Mouse (Mus musculus): Measurements from ENCODE around the gene Dapk3. TPM values are rescaled to one million over a fixed set of nuclear protein-coding genes. Genes with fewer than 3 reads are reported as not detected.

The Dapk3 gene
- 44.5 and 45.6 TPM in 2 replicates for polyA plus RNA-seq (2014; fragmentation: Nextera tagmentation; extraction: Ambion mirVana)

DNA sequence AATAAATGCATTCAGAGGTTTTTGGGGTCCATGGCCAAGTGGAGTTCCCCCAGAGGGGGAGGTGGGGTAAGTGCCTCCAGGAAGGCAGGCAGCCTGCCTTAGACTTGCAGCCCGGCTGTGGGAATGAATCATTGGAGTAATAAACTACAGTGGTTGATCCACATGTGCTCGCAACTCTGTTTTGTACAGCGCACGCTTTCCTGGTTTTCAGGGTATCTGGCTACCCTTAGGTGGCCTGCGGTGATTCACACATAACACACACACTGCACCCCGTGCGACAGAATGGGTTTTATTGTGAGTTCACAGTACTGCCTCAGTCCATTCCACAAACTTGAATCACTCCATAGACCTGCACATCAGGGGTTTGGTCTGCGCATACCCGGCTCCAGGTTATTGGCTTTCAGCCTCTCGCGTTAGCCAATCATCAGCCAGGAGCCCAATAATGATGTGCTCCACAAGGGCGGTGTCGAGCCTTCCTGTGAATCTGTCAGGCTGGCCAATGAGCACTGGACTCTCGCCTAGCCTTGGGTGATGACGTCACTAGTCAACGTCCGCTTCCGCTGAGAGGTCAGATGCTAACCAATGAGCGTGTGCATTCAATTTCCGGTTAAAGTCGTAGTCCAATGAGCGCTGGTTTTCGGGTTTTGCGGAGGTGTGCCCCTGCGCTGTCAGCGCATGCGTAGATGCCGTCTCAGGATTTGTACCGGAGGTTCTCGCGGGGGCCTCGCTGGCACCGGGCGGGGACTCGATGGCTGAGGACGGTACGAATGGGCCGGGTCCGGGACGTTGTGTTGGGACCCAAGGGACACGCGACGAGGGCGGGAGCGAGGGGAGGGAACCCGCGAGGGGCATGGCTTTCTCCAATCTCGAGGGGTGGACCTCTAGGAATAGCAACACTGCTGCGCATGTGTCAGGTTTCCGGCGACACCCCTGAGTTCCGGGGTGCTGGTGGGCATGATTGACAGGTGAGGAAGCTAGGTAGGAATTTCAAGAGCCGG lies at the start of gene Dapk3:
Gene Dapk3, plus strand, starts transcription at position 670 of the 998 bp plus-strand sequence.
- ATAC-seq (replicated peaks; ENCODE audit: low FRiP score) (peak; percentile 91), DNase-seq (ENCODE audit: low spot score) (peak; percentile 93)
- H3K4me1 ChIP-seq (replicated peaks; ENCODE audit: control insufficient read depth, insufficient read depth, low read length): peaks cover 29% of the 10 kb centered on the region
- H3K4me3 ChIP-seq (ENCODE audit: low read depth, low read length): peak within 1 kb of the TSS; percentile 65
- H3K9ac ChIP-seq (ENCODE audit: low read depth, low read length): peak within 1 kb of the TSS; percentile 73
- no peaks in the 10 kb centered on the region for H3K27me3 ChIP-seq (replicated peaks; ENCODE audit: control insufficient read depth, insufficient read depth, low read length)
- peak within 1 kb of the TSS; percentile 82 for H3K4me2 ChIP-seq
- no peaks in the 10 kb centered on the region for H3K9me3 ChIP-seq (ENCODE audit: control insufficient read depth, low read length)
- peak within 1 kb of the TSS; percentile 78 for H3K27ac ChIP-seq (ENCODE audit: low read depth, low read length)
- WGBS: 4% methylated on average over 53 of the region's 53 CpGs
- peaks cover 59% of the 10 kb centered on the region for H3K36me3 ChIP-seq (ENCODE audit: control insufficient read depth, insufficient read depth, low read length)

DNA sequence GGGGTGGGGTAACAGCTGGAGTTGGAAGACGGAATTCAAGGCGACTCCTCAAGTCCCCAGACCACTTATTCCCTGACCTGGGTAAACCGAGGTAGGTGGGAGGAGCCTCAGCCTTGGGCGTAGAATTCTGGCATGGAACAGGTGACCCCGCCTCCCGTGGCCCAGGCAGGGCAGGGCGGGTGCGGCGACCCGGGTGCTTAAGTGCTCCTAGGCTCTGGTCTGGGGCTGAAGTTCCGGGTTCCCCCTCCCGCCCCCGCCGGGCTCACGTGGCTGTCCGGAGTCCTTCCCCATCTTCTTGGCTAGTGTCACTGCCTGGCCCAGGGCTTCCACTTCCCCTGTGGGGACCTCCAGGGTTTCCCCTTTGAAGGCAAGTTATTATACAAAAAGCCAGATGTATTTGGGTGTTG lies 48.6 kb upstream of the Dapk3 start:
- Histone ChIP-seq H3K27ac (ENCODE audit: low read depth, low read length) (peak overlapping the region; percentile 100), H3K4me2 (peak overlapping the region; percentile 97), H3K36me3 (ENCODE audit: control insufficient read depth, insufficient read depth, low read length) (no peaks in the 10 kb centered on the region), H3K9ac (ENCODE audit: low read depth, low read length) (peak overlapping the region; percentile 99), H3K4me3 (ENCODE audit: low read depth, low read length) (peak overlapping the region; percentile 97), H3K27me3 (replicated peaks; ENCODE audit: control insufficient read depth, insufficient read depth, low read length) (peaks cover 5% of the 10 kb centered on the region), H3K4me1 (replicated peaks; ENCODE audit: control insufficient read depth, insufficient read depth, low read length) (peaks cover 34% of the 10 kb centered on the region), H3K9me3 (ENCODE audit: control insufficient read depth, low read length) (no peaks in the 10 kb centered on the region)
- ATAC-seq (replicated peaks; ENCODE audit: low FRiP score) (no peak; the same call in 1 of the 2 replicates), DNase-seq (ENCODE audit: low spot score) (peak; percentile 75)
- 2% methylated on average over 16 of the region's 16 CpGs for WGBS

DNA sequence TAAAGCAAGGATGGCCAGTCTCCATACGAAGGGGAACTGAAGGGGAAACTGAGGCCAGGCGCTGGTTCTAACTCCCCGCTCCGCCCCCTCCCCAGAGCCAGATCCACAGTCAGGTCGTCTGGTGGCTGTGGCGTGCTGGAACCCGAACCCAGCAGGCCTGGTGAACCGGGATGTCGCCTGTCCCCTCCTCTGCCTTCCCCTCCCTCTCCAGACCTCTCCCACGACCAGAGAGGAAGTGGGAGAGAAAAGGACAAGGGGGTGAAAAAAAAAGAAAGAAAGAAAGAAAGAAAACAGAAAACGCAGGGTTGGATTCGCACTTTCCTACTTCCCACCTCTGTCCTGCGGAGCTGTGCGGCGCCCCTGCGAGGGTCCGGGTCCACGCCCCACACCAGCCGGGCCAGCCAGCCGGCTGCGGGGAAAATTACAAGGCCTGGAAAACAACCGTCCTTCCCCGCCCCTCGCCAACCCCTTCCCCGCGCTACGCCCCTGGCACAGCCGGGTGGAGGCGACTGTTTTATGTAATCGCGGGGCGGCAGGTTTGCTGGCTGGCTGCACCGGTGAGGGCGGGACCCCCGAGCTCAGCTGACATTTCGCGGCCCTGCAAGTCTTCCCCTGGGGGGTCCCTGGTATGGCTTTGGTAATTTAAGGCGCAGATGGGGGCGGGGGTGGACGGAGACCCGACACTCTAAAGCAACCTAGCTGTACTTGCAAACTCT lies 47.7 kb upstream of the Dapk3 start, which contains the start of gene Zbtb7a:
Gene Zbtb7a, plus strand, starts transcription at position 255 of the 716 bp plus-strand sequence.
- peaks cover 37% of the 10 kb centered on the region for H3K4me1 ChIP-seq (replicated peaks; ENCODE audit: control insufficient read depth, insufficient read depth, low read length)
- no peak; the same call in 1 of the 2 replicates for ATAC-seq (replicated peaks; ENCODE audit: low FRiP score)

DNA sequence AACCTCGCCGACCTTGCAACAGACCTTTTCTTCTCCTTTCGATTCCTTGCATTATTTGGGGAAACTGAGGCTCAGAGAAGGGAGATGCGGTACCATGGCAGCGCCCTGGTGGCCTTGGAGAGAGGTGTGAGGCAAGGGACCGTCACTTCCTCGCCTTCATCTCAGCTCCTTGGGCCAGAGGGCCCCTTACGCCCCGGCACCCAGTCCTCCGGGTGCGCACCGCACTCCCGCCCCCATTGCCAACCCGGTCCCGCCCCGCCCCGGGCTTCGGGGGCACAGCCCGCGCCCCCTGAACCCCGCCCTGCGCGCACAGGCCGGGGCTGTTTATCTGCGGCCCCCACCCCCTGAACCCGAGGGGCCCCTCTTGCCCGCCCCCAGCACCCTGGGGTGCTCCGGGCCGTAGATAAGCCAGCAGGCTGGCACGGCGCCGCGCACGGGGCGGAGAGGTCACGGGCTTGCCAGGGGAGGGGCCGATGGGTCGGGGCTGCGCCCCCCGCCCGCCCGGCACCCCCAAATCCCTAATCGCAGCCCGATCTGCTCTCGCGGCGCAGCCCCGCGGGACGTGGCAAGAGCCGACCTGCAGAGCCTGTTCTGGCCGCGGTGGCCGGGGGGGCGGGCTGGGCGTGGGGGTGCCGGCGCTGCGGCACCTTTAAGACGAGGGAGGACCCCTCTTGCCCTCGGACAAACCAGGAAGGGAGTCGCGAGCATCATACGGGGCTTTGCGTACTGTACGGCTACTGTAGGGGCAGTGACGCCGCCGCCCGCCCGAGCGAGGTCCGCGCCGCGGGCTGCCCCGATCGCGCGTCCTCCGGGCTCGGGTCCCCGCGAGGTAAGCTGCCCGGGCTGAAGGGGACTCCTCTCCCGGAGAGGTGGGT lies 46.7 kb upstream of the Dapk3 start:
- H3K4me1 ChIP-seq (replicated peaks; ENCODE audit: control insufficient read depth, insufficient read depth, low read length): peaks cover 46% of the 10 kb centered on the region
- H3K27ac ChIP-seq (ENCODE audit: low read depth, low read length): peak overlapping the region; percentile 100
- peaks cover 5% of the 10 kb centered on the region for H3K27me3 ChIP-seq (replicated peaks; ENCODE audit: control insufficient read depth, insufficient read depth, low read length)
- H3K36me3 ChIP-seq (ENCODE audit: control insufficient read depth, insufficient read depth, low read length): no peaks in the 10 kb centered on the region
- peak overlapping the region; percentile 97 for H3K4me2 ChIP-seq
- peak overlapping the region; percentile 97 for H3K4me3 ChIP-seq (ENCODE audit: low read depth, low read length)
- H3K9me3 ChIP-seq (ENCODE audit: control insufficient read depth, low read length): no peaks in the 10 kb centered on the region
- WGBS: under 1% methylated on average over 58 of the region's 86 CpGs
- ATAC-seq (replicated peaks; ENCODE audit: low FRiP score) (peak; percentile 75), DNase-seq (ENCODE audit: low spot score) (peak; percentile 78)
- peak overlapping the region; percentile 99 for H3K9ac ChIP-seq (ENCODE audit: low read depth, low read length)

More for the DNA sequence above, 47.7 kb upstream of the Dapk3 start, which contains the start of gene Zbtb7a:
- Histone ChIP-seq H3K4me2 (peak within 1 kb of the TSS; percentile 97), H3K27ac (ENCODE audit: low read depth, low read length) (peak within 1 kb of the TSS; percentile 100), H3K9ac (ENCODE audit: low read depth, low read length) (peak within 1 kb of the TSS; percentile 99), H3K27me3 (replicated peaks; ENCODE audit: control insufficient read depth, insufficient read depth, low read length) (peaks cover 5% of the 10 kb centered on the region), H3K9me3 (ENCODE audit: control insufficient read depth, low read length) (no peaks in the 10 kb centered on the region), H3K4me3 (ENCODE audit: low read depth, low read length) (peak within 1 kb of the TSS; percentile 97), H3K36me3 (ENCODE audit: control insufficient read depth, insufficient read depth, low read length) (no peaks in the 10 kb centered on the region)
- peak; percentile 74 for DNase-seq (ENCODE audit: low spot score)
- WGBS: 2% methylated on average over 40 of the region's 41 CpGs

DNA sequence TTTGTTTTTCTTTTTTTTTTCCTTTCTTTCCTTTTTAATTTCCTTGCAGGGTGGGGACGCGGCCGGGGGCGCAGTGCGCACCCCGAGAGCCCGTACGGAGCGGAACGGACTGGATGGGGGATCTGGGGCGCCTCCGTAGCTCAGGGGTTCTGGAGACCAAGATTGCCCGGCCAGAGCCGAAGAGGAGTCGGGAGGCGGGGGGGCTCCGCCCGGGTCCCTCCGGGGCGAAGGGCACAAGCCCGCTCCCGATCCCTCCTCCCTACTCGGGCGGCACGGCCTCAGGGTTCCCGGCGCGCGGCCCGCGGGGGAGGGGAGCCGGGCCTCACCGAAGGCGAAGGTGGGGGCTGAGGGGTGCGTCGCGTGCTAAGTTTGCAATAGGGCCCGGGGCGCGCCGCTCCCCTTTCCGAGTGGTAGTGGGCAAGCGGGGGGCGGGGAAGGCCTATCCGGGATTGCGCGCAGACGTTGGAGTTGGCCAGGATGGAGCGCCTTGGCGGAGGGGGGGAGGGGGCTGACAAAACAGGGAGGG lies 46.0 kb upstream of the Dapk3 start:
- H3K4me2 ChIP-seq: peak overlapping the region; percentile 97
- DNase-seq (ENCODE audit: low spot score) (peak; percentile 83), ATAC-seq (replicated peaks; ENCODE audit: low FRiP score) (peak; percentile 3; the same call in 1 of the 2 replicates)
- under 1% methylated on average over 48 of the region's 50 CpGs for WGBS
- H3K36me3 ChIP-seq (ENCODE audit: control insufficient read depth, insufficient read depth, low read length): no peaks in the 10 kb centered on the region
- H3K9ac ChIP-seq (ENCODE audit: low read depth, low read length): peak overlapping the region; percentile 99
- peaks cover 53% of the 10 kb centered on the region for H3K4me1 ChIP-seq (replicated peaks; ENCODE audit: control insufficient read depth, insufficient read depth, low read length)
- peak overlapping the region; percentile 97 for H3K4me3 ChIP-seq (ENCODE audit: low read depth, low read length)
- peak overlapping the region; percentile 100 for H3K27ac ChIP-seq (ENCODE audit: low read depth, low read length)
- peaks cover 5% of the 10 kb centered on the region for H3K27me3 ChIP-seq (replicated peaks; ENCODE audit: control insufficient read depth, insufficient read depth, low read length)
- H3K9me3 ChIP-seq (ENCODE audit: control insufficient read depth, low read length): no peaks in the 10 kb centered on the region

DNA sequence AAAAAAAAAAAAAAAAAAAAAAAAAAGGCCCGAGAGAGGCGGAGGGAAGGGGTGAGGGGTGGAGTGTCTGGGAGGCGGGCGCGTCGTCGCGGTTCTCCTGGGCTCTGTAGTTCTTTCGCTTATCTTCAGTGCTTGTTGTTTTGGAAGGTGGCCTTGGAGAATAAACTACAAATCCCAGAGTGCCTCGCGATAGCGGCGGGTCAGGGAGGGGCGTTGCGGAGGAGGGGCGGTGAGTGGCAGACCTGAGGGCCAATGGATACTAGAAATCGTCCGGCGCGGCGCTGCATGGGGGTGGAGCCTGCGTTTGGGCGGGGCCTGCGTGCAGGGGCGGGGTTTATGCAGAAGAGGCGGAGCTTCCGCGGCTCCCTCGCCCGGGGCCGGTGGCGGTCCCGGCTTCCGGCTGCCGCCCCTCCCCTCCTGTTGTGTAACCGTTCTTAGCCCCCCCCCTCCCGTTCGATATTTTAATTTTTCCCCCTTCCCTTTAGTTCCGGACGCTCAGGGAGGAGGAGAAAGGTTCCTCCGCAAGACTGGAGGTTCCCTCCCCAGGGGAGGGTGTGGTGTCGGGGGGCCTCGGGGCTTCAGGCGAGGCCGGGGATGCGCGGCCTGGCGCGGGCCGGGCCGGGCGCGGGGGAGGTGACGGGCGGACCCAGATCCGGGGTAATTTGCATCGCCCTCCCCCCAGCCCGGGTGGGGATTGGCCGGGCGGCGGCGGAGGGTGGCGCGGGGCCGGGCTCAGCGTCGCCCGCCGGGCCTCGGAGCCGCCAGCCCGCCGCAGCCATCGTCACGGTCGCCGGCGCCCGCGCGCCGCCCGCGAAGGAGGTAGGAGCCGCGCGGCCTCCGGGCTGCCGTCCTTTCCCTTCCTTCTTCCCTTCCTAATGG lies 45.3 kb upstream of the Dapk3 start:
- H3K4me1 ChIP-seq (replicated peaks; ENCODE audit: control insufficient read depth, insufficient read depth, low read length): peaks cover 59% of the 10 kb centered on the region
- H3K27ac ChIP-seq (ENCODE audit: low read depth, low read length): peak overlapping the region; percentile 100
- H3K27me3 ChIP-seq (replicated peaks; ENCODE audit: control insufficient read depth, insufficient read depth, low read length): peaks cover 5% of the 10 kb centered on the region
- H3K36me3 ChIP-seq (ENCODE audit: control insufficient read depth, insufficient read depth, low read length): no peaks in the 10 kb centered on the region
- H3K4me3 ChIP-seq (ENCODE audit: low read depth, low read length): peak overlapping the region; percentile 97
- under 1% methylated on average over 88 of the region's 89 CpGs for WGBS
- peak; percentile 100 for DNase-seq (ENCODE audit: low spot score)
- ATAC-seq (replicated peaks; ENCODE audit: low FRiP score): peak; percentile 78
- H3K4me2 ChIP-seq: peak overlapping the region; percentile 99
- H3K9ac ChIP-seq (ENCODE audit: low read depth, low read length): peak overlapping the region; percentile 99
- H3K9me3 ChIP-seq (ENCODE audit: control insufficient read depth, low read length): no peaks in the 10 kb centered on the region

DNA sequence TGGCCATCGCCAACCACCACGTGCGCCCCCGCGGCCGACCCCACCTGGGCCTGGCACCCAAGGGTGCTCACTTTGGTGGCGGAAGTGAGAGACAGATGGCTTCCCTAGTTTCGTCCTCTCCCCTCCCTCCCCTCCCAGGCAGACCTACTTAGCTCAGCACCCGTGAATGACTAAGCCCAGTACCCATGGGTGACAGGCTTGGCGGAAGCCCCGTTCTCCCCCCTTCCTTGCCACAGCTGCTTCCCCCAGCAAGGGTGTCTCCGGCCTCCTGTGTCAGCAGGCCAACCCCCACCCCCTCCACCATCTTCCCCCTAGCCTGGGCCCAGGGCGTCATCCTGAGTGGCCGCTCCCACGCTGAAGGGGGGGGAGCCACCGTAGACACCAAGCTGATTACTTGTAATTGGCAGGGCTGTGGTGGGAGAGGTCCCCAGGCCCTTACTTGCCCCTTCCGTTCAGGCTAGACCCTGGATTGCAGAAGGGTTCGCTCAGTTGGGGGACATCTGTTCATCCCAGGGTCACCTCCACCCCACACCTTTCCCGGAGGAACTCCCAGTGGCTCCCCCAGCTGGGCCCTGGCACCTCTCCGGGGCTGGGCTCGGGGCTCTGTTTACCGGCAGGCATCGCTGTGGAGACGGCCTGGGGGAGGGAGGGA lies 44.5 kb upstream of the Dapk3 start:
- no peak for ATAC-seq (replicated peaks; ENCODE audit: low FRiP score)
- no peaks in the 10 kb centered on the region for H3K9me3 ChIP-seq (ENCODE audit: control insufficient read depth, low read length)
- H3K36me3 ChIP-seq (ENCODE audit: control insufficient read depth, insufficient read depth, low read length): peaks cover under 1% of the 10 kb centered on the region; the same call in 1 of the 2 replicates
- whole genome bisulfite sequencing: under 1% methylated on average over 24 of the region's 24 CpGs
- H3K27ac ChIP-seq (ENCODE audit: low read depth, low read length): peak overlapping the region; percentile 88
- H3K4me3 ChIP-seq (ENCODE audit: low read depth, low read length): peak overlapping the region; percentile 97
- DNase-seq (ENCODE audit: low spot score): no peak
- H3K27me3 ChIP-seq (replicated peaks; ENCODE audit: control insufficient read depth, insufficient read depth, low read length): peaks cover 5% of the 10 kb centered on the region
- H3K4me1 ChIP-seq (replicated peaks; ENCODE audit: control insufficient read depth, insufficient read depth, low read length): peaks cover 62% of the 10 kb centered on the region
- H3K9ac ChIP-seq (ENCODE audit: low read depth, low read length): peak overlapping the region; percentile 89
- peak overlapping the region; percentile 99 for H3K4me2 ChIP-seq

Measured in liver, embryonic 11.5 days (tissue).